Mouse (Mus musculus): ENCODE data around the gene Gm20826. TPM values are rescaled to one million over a fixed set of nuclear protein-coding genes. Genes with fewer than 3 reads are reported as not detected.
"Not testable (repeated sequence)": the region's sequence is repeated elsewhere in the genome, so short reads cannot be mapped to it uniquely, and the experiment has no call there.

Gm20826 gene
- polyA plus RNA-seq (2015; fragmentation: Nextera tagmentation; extraction: Ambion mirVana) = not detected in 2 replicates

GRCm38 (mm10) chrY:7638389-7638788, at the start of gene Gm20826:
Gm20826 (minus strand) TSS chrY:7638489.
- H3K4me1 ChIP-seq (replicated peaks; ENCODE audit: control insufficient read depth, insufficient read depth, low read length); ATAC-seq; H3K4me2 ChIP-seq (replicated peaks; ENCODE audit: low read depth); H3K27ac ChIP-seq (ENCODE audit: low read depth, low read length); H3K4me3 ChIP-seq (ENCODE audit: low read depth, low read length); H3K9me3 ChIP-seq (ENCODE audit: control insufficient read depth); H3K9ac ChIP-seq (ENCODE audit: low read depth, low read length); H3K36me3 ChIP-seq (ENCODE audit: control insufficient read depth, insufficient read depth); H3K27me3 ChIP-seq (replicated peaks; ENCODE audit: control insufficient read depth, insufficient read depth, low read length): not testable (repeated sequence)
- WGBS = no CpG with 5 or more reads among the region's 3 CpGs

Other genes starting within 250 kb of the Gm20826 start
- gene Gm21788, start 233.5 kb downstream of the Gm20826 start, polyA plus RNA-seq (2015; fragmentation: Nextera tagmentation; extraction: Ambion mirVana) = not detected in 2 replicates
- not detected in 2 replicates for gene Gm28576, start 84.5 kb upstream of the Gm20826 start, polyA plus RNA-seq (2015; fragmentation: Nextera tagmentation; extraction: Ambion mirVana)

Measured in intestine, postnatal 0 days (tissue).